Mouse (Mus musculus) forebrain, embryonic 14.5 days (tissue): Measurements from ENCODE around the gene Rsc1a1. TPM values are rescaled to one million over a fixed set of nuclear protein-coding genes. Genes with fewer than 3 reads are reported as not detected.
A peak's percentile ranks its signal among the peaks of the same experiment; 100 is the strongest.

ENCODE experiments used
- ATAC-seq: fragments of 200-750 bp; cut with Nextera tagmentation; 2 replicates; pipeline ENCODE4 v1.8.0; 2017; ENCODE audit warnings: mild to moderate bottlenecking, moderate library complexity
- DNase-seq: peaks from one replicate; pipeline ENCODE4 v3.0.0-alpha.2; 2015; ENCODE audit warnings: low spot score
- H3K27ac ChIP-seq: fragments of 300-500 bp; sonication (generic); 2 replicates; pipeline ENCODE4 v1.5.1; 2014; ENCODE audit warnings: low read depth, mild to moderate bottlenecking, control low read depth, low read length, moderate library complexity
- H3K27me3 ChIP-seq: fragments of 300-500 bp; sonication (generic); replicated peaks from 2 replicates; pipeline ENCODE4 v1.6.1; 2014; ENCODE audit warnings: low read length, control low read depth, mixed read lengths; ENCODE audit not compliant: control insufficient read depth, insufficient read depth
- H3K36me3 ChIP-seq: fragments of 300-500 bp; sonication (generic); 2 replicates; pipeline ENCODE4 v1.6.1; 2014; ENCODE audit warnings: low read length, control low read depth; ENCODE audit not compliant: control insufficient read depth, insufficient read depth
- H3K4me1 ChIP-seq: fragments of 300-500 bp; sonication (generic); 2 replicates; pipeline ENCODE4 v1.6.1; 2014; ENCODE audit warnings: antibody characterized with exemption, low read length, control low read depth; ENCODE audit not compliant: control insufficient read depth, insufficient read depth
- H3K4me2 ChIP-seq: fragments of 300-500 bp; sonication (generic); 2 replicates; pipeline ENCODE4 v1.6.1; 2014; ENCODE audit warnings: mild to moderate bottlenecking, control low read depth, low read length
- H3K4me3 ChIP-seq: fragments of 300-500 bp; sonication (generic); 2 replicates; pipeline ENCODE4 v1.5.1; 2014; ENCODE audit warnings: low read depth, low read length, control low read depth
- H3K9ac ChIP-seq: fragments of 300-500 bp; sonication (generic); 2 replicates; pipeline ENCODE4 v1.6.1; 2014; ENCODE audit warnings: mild to moderate bottlenecking, low read length, control low read depth, moderate library complexity
- H3K9me3 ChIP-seq: fragments of 300-500 bp; sonication (generic); replicated peaks from 2 replicates; pipeline ENCODE4 v1.6.1; 2016; ENCODE audit warnings: low read length, control low read depth, mixed read lengths; ENCODE audit not compliant: control insufficient read depth
- WGBS: fragments of 180-500 bp; shearing (Covaris S2); extraction: QIAGEN DNeasy Blood & Tissue Kit; methylation state at CpG from one replicate; pipeline ENCODE4 v1.1.7; 2014; 5-methylcytosine and 5-hydroxymethylcytosine counted together
- polyA plus RNA-seq: library from polyadenylated mRNA; unstranded; fragments of >200 nt; fragmentation: Nextera tagmentation; extraction: Ambion mirVana; gene quantifications from 2 replicates; pipeline ENCODE4 v1.2.1, GENCODE M21; 2014

Rsc1a1 gene
- polyA plus RNA-seq, 1 experiment from 2014 or later = 2.5 TPM

GRCm38 (mm10) chr4:141653813-141654212 is 31.6 kb downstream of the Rsc1a1 start:
- Histone ChIP-seq H3K4me3 (no peak overlapping the region), H3K36me3 (peaks cover 30% of the 10 kb centered on the region), H3K27ac (no peak overlapping the region), H3K9ac (no peak overlapping the region), H3K9me3 (no peaks in the 10 kb centered on the region), H3K4me1 (no peaks in the 10 kb centered on the region), H3K4me2 (no peak overlapping the region), H3K27me3 (no peaks in the 10 kb centered on the region)
- 94% methylated on average over 13 of the region's 13 CpGs for WGBS
- ATAC-seq (no peak), DNase-seq (no peak)

GRCm38 (mm10) chr4:141653044-141653443 is 32.4 kb downstream of the Rsc1a1 start:
- WGBS = 92% methylated on average over 8 of the region's 8 CpGs
- Histone ChIP-seq H3K4me1 (no peaks in the 10 kb centered on the region), H3K27ac (no peak overlapping the region)

GRCm38 (mm10) chr4:141651944-141652343 is 33.5 kb downstream of the Rsc1a1 start:
- no peak overlapping the region for H3K4me3 ChIP-seq
- H3K27me3 ChIP-seq = no peaks in the 10 kb centered on the region
- H3K27ac ChIP-seq = no peak overlapping the region
- peaks cover 23% of the 10 kb centered on the region for H3K36me3 ChIP-seq
- no peak overlapping the region for H3K9ac ChIP-seq
- DNase-seq (no peak), ATAC-seq (no peak)
- no peaks in the 10 kb centered on the region for H3K4me1 ChIP-seq
- H3K4me2 ChIP-seq = no peak overlapping the region
- H3K9me3 ChIP-seq = no peaks in the 10 kb centered on the region
- WGBS = 91% methylated on average over 10 of the region's 10 CpGs

More at GRCm38 (mm10) chr4:141653044-141653443, 32.4 kb downstream of the Rsc1a1 start:
- DNase-seq (no peak), ATAC-seq (no peak)
- Histone ChIP-seq H3K4me2 (no peak overlapping the region), H3K27me3 (no peaks in the 10 kb centered on the region), H3K4me3 (no peak overlapping the region), H3K36me3 (peaks cover 27% of the 10 kb centered on the region), H3K9ac (no peak overlapping the region), H3K9me3 (no peaks in the 10 kb centered on the region)

- H3K4me3 ChIP-seq = no peak overlapping the region
- DNase-seq (no peak), ATAC-seq (no peak)
- H3K27ac ChIP-seq = no peak overlapping the region
- H3K9ac ChIP-seq = no peak overlapping the region
- no peaks in the 10 kb centered on the region for H3K9me3 ChIP-seq
- H3K27me3 ChIP-seq = no peaks in the 10 kb centered on the region
- no peaks in the 10 kb centered on the region for H3K4me1 ChIP-seq
- peaks cover 21% of the 10 kb centered on the region for H3K36me3 ChIP-seq
- 89% methylated on average over 6 of the region's 6 CpGs for WGBS
- H3K4me2 ChIP-seq = no peak overlapping the region
Measured at GRCm38 (mm10) chr4:141651286-141651685, 34.1 kb downstream of the Rsc1a1 start.

- Histone ChIP-seq H3K4me2 (no peak overlapping the region), H3K9me3 (no peaks in the 10 kb centered on the region), H3K36me3 (peaks cover 19% of the 10 kb centered on the region), H3K9ac (no peak overlapping the region), H3K27me3 (no peaks in the 10 kb centered on the region), H3K4me3 (no peak overlapping the region), H3K4me1 (no peaks in the 10 kb centered on the region), H3K27ac (no peak overlapping the region)
- 49% methylated on average over 6 of the region's 6 CpGs for WGBS
- DNase-seq (peak; percentile 71), ATAC-seq (peak; percentile 20)
Measured at GRCm38 (mm10) chr4:141649244-141649643, 36.2 kb downstream of the Rsc1a1 start.

- 94% methylated on average over 5 of the region's 5 CpGs for WGBS
- Histone ChIP-seq H3K9me3 (no peaks in the 10 kb centered on the region), H3K4me3 (no peak overlapping the region), H3K27me3 (no peaks in the 10 kb centered on the region), H3K4me1 (0 out of 2 replicates have a peak, but pooled peaks cover 6% of the 10 kb centered on the region), H3K36me3 (peaks cover 12% of the 10 kb centered on the region), H3K4me2 (no peak overlapping the region), H3K27ac (no peak overlapping the region), H3K9ac (no peak overlapping the region)
- DNase-seq (no peak), ATAC-seq (no peak)
Measured at GRCm38 (mm10) chr4:141648262-141648661, 37.1 kb downstream of the Rsc1a1 start.

- Histone ChIP-seq H3K4me2 (no peak overlapping the region), H3K4me3 (no peak overlapping the region), H3K4me1 (0 out of 2 replicates have a peak, but pooled peaks cover 6% of the 10 kb centered on the region), H3K27me3 (no peaks in the 10 kb centered on the region), H3K9ac (no peak overlapping the region), H3K36me3 (peaks cover 8% of the 10 kb centered on the region), H3K9me3 (no peaks in the 10 kb centered on the region), H3K27ac (no peak overlapping the region)
- DNase-seq = no peak
- WGBS = 94% methylated on average over 3 of the region's 3 CpGs
- no peak for ATAC-seq
Measured at GRCm38 (mm10) chr4:141647187-141647586, 38.2 kb downstream of the Rsc1a1 start.

GRCm38 (mm10) chr4:141645988-141646387 is 39.4 kb downstream of the Rsc1a1 start:
- Histone ChIP-seq H3K9ac (no peak overlapping the region), H3K36me3 (peaks cover 15% of the 10 kb centered on the region), H3K9me3 (no peaks in the 10 kb centered on the region), H3K4me3 (no peak overlapping the region), H3K27ac (no peak overlapping the region), H3K4me1 (0 out of 2 replicates have a peak, but pooled peaks cover 6% of the 10 kb centered on the region), H3K27me3 (no peaks in the 10 kb centered on the region), H3K4me2 (no peak overlapping the region)
- ATAC-seq = no peak
- DNase-seq = no peak
- WGBS = 95% methylated on average over 8 of the region's 8 CpGs

GRCm38 (mm10) chr4:141643118-141643855 is 42.1 kb downstream of the Rsc1a1 start:
- Histone ChIP-seq H3K4me3 (no peak overlapping the region), H3K27me3 (no peaks in the 10 kb centered on the region), H3K4me2 (no peak overlapping the region), H3K9ac (peak overlapping the region; percentile 25), H3K4me1 (0 out of 2 replicates have a peak, but pooled peaks cover 6% of the 10 kb centered on the region), H3K9me3 (no peaks in the 10 kb centered on the region), H3K27ac (peak overlapping the region; percentile 78; the same call in 1 of the 2 replicates), H3K36me3 (peaks cover 37% of the 10 kb centered on the region)
- DNase-seq (peak; percentile 74), ATAC-seq (peak; percentile 81)
- WGBS = 37% methylated on average over 7 of the region's 7 CpGs
